Mouse (Mus musculus) embryonic facial prominence, embryonic 11.5 days (tissue): ENCODE data around the gene Smg6. TPM values are rescaled to one million over a fixed set of nuclear protein-coding genes. Genes with fewer than 3 reads are reported as not detected.
"Not testable (repeated sequence)": the region's sequence is repeated elsewhere in the genome, so short reads cannot be mapped to it uniquely, and the experiment has no call there.

Source experiments
- ATAC-seq: fragments of 200-750 bp; cut with Nextera tagmentation; replicated peaks from 2 replicates; pipeline ENCODE4 v1.8.0; 2017; ENCODE audit warnings: low read depth; ENCODE audit not compliant: insufficient number of reproducible peaks, low FRiP score, low TSS enrichment
- DNase-seq: peaks from one replicate; pipeline ENCODE4 v3.0.0-alpha.2; 2015; ENCODE audit warnings: low spot score
- H3K27ac ChIP-seq: fragments of 300-500 bp; sonication (generic); replicated peaks from 2 replicates; pipeline ENCODE4 v1.5.1; 2014; ENCODE audit warnings: mild to moderate bottlenecking, low read depth, low read length, control low read depth
- H3K27me3 ChIP-seq: fragments of 300-500 bp; sonication (generic); 2 replicates; pipeline ENCODE4 v1.6.1; 2014; ENCODE audit warnings: mild to moderate bottlenecking, low read length, moderate library complexity, mixed read lengths; ENCODE audit not compliant: control insufficient read depth, insufficient read depth
- H3K36me3 ChIP-seq: fragments of 300-500 bp; sonication (generic); replicated peaks from 2 replicates; pipeline ENCODE4 v1.6.1; 2014; ENCODE audit warnings: low read depth, mild to moderate bottlenecking, low read length, moderate library complexity, mixed read lengths; ENCODE audit not compliant: control insufficient read depth, insufficient read depth
- H3K4me1 ChIP-seq: fragments of 300-500 bp; sonication (generic); 2 replicates; pipeline ENCODE4 v1.6.1; 2014; ENCODE audit warnings: low read length, mixed read lengths; ENCODE audit not compliant: control insufficient read depth, insufficient read depth
- H3K4me2 ChIP-seq: fragments of 300-500 bp; sonication (generic); 2 replicates; pipeline ENCODE4 v1.6.1; 2014; ENCODE audit warnings: low read depth, mild to moderate bottlenecking, control low read depth, low read length, moderate library complexity
- H3K4me3 ChIP-seq: fragments of 300-500 bp; sonication (generic); 2 replicates; pipeline ENCODE4 v1.5.1; 2014; ENCODE audit warnings: low read depth, low read length, control low read depth
- H3K9ac ChIP-seq: fragments of 300-500 bp; sonication (generic); replicated peaks from 2 replicates; pipeline ENCODE4 v1.6.1; 2014; ENCODE audit warnings: mild to moderate bottlenecking, control low read depth, low read length
- H3K9me3 ChIP-seq: fragments of 300-500 bp; sonication (generic); replicated peaks from 2 replicates; pipeline ENCODE4 v1.6.1; 2016; ENCODE audit warnings: mild to moderate bottlenecking, low read length, inconsistent platforms, mixed read lengths; ENCODE audit not compliant: control insufficient read depth
- WGBS: fragments of 180-500 bp; shearing (Covaris S2); extraction: QIAGEN DNeasy Blood & Tissue Kit; methylation state at CpG from one replicate; pipeline ENCODE4 v1.1.7; 2014; 5-methylcytosine and 5-hydroxymethylcytosine counted together
- polyA plus RNA-seq: library from polyadenylated mRNA; unstranded; fragments of >200 nt; fragmentation: Nextera tagmentation; extraction: Ambion mirVana; gene quantifications from 2 replicates; pipeline ENCODE4 v1.2.1, GENCODE M21; 2014

Gene Smg6
- polyA plus RNA-seq, 1 experiment from 2014 or later = 16.8 TPM

GRCm38 (mm10) chr11:75169405-75170080, 243.9 kb downstream of the Smg6 start, which contains the start of gene Hic1:
TSS of gene Hic1 (minus strand) at chr11:75169519.
- Histone ChIP-seq H3K4me2 (peak within 1 kb of the TSS; percentile 94), H3K9me3 (no peaks in the 10 kb centered on the region), H3K4me1 (peaks cover 15% of the 10 kb centered on the region), H3K36me3 (no peaks in the 10 kb centered on the region), H3K27ac (0 out of 2 replicates have a peak within 1 kb of the TSS, but pooled peaks have one; percentile 20), H3K9ac (peak within 1 kb of the TSS; percentile 69), H3K4me3 (peak within 1 kb of the TSS; percentile 44), H3K27me3 (peaks cover 84% of the 10 kb centered on the region)
- DNase-seq (no peak), ATAC-seq (no peak)
- 6% methylated on average over 23 of the region's 23 CpGs for WGBS

GRCm38 (mm10) chr11:75170136-75170751, 244.6 kb downstream of the Smg6 start:
- peak; percentile 22; the same call in 1 of the 2 replicates for ATAC-seq

GRCm38 (mm10) chr11:75171186-75171865, 245.7 kb downstream of the Smg6 start:
- Histone ChIP-seq H3K27me3 (peaks cover 66% of the 10 kb centered on the region), H3K27ac (no peak overlapping the region), H3K9me3 (no peaks in the 10 kb centered on the region), H3K4me1 (peaks cover 8% of the 10 kb centered on the region; the same call in 1 of the 2 replicates), H3K9ac (no peak overlapping the region), H3K36me3 (no peaks in the 10 kb centered on the region), H3K4me3 (no peak overlapping the region), H3K4me2 (no peak overlapping the region)
- WGBS = 7% methylated on average over 16 of the region's 17 CpGs
- ATAC-seq (no peak), DNase-seq (no peak)

More at GRCm38 (mm10) chr11:75170136-75170751, 244.6 kb downstream of the Smg6 start:
- no peaks in the 10 kb centered on the region for H3K36me3 ChIP-seq
- under 1% methylated on average over 38 of the region's 38 CpGs for WGBS
- H3K9me3 ChIP-seq = no peaks in the 10 kb centered on the region
- peak overlapping the region; percentile 44 for H3K4me3 ChIP-seq
- peak overlapping the region; percentile 59 for H3K4me2 ChIP-seq
- peaks cover 77% of the 10 kb centered on the region for H3K27me3 ChIP-seq
- H3K9ac ChIP-seq = no peak overlapping the region
- H3K27ac ChIP-seq = no peak overlapping the region
- H3K4me1 ChIP-seq = peaks cover 15% of the 10 kb centered on the region
- peak; percentile 94 for DNase-seq

DNA sequence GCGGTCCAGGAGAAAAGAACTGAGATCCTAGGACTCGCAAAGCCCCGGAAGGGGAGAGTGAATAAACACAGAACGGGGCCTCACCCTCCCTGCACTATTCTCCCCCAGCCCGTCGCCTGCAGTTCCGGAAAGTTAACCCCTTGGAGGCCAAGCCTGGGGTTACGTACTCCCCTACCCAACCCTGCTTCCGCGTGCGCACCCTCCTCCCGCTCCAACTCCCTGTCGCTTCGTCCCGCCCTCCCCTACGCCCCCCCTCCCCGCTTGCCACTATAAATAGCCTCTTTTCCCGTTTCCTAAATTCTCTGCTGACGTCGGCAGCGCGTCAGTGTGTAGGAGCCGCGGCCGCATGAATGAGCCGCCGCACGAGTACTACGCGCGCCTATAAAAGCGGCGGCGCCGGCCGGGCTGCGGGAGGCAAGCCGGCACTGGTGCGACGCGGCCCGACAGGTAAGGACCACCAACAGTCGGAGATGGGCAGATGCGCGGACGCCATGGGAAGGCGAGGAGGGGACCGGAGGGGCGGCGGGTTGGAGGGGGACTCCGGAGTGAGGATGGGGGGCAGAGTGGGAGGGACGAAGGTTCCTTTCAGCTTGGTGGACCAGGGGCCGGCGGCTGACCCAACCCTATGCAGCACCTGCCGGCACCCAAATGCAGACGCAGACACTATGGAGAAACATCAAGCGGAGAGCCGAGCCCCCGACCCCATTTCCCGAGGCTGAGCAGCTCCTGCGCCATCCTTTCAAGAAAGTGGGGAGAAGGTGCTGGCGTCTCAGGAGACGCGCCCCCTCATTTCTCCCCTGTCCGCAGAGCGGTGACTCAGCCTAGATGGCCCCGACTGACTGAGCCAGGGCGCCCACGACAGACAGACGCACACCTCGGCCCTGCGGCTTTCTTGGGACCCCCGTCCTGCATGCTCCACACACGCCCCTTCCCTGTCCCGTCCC, 246.8 kb downstream of the Smg6 start:
- ATAC-seq = no peak
- peak; percentile 48 for DNase-seq

GRCm38 (mm10) chr11:75173095-75173798, 247.6 kb downstream of the Smg6 start:
- peak; percentile 60 for ATAC-seq
- DNase-seq = peak; percentile 86
- no peak overlapping the region for H3K27ac ChIP-seq

More for the DNA sequence above, 246.8 kb downstream of the Smg6 start:
- H3K4me2 ChIP-seq = peak overlapping the region; percentile 85
- H3K9me3 ChIP-seq = no peaks in the 10 kb centered on the region
- peaks cover 5% of the 10 kb centered on the region; the same call in 1 of the 2 replicates for H3K4me1 ChIP-seq
- H3K9ac ChIP-seq = no peak overlapping the region
- H3K27me3 ChIP-seq = peaks cover 56% of the 10 kb centered on the region
- no peak overlapping the region for H3K27ac ChIP-seq
- H3K4me3 ChIP-seq = peak overlapping the region; percentile 64
- WGBS = under 1% methylated on average over 74 of the region's 75 CpGs
- no peaks in the 10 kb centered on the region for H3K36me3 ChIP-seq

DNA sequence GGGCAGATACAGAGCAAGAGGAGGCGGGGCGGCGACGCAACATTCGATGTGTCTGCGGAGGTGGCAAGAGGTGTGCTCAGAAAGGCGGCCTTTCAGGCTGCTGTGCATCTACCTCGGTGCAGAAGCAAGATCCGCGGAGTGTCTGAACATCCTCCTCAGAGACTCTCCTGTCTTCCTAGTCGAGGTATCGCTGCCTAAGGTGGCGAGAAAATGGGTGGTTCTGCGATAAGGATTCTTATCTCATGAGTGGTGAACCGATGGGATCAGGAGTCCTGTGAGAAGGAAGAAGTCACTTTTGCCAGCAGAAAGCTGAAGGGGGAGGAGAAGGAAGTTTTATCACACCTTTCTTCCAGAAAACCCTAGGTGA, 248.2 kb downstream of the Smg6 start:
- Histone ChIP-seq H3K9me3 (no peaks in the 10 kb centered on the region), H3K4me3 (peak overlapping the region; percentile 64), H3K4me1 (peaks cover 3% of the 10 kb centered on the region; the same call in 1 of the 2 replicates), H3K4me2 (peak overlapping the region; percentile 85), H3K9ac (no peak overlapping the region), H3K27ac (no peak overlapping the region), H3K27me3 (peaks cover 43% of the 10 kb centered on the region), H3K36me3 (no peaks in the 10 kb centered on the region)
- WGBS = 3% methylated on average over 15 of the region's 15 CpGs
- DNase-seq = no peak
- no peak for ATAC-seq

More at GRCm38 (mm10) chr11:75173095-75173798, 247.6 kb downstream of the Smg6 start:
- Histone ChIP-seq H3K4me2 (peak overlapping the region; percentile 85), H3K4me3 (peak overlapping the region; percentile 64), H3K9ac (no peak overlapping the region; the same call in 1 of the 2 replicates), H3K27me3 (peaks cover 48% of the 10 kb centered on the region), H3K9me3 (no peaks in the 10 kb centered on the region), H3K36me3 (no peaks in the 10 kb centered on the region), H3K4me1 (peaks cover 7% of the 10 kb centered on the region; the same call in 1 of the 2 replicates)
- under 1% methylated on average over 63 of the region's 71 CpGs for WGBS

DNA sequence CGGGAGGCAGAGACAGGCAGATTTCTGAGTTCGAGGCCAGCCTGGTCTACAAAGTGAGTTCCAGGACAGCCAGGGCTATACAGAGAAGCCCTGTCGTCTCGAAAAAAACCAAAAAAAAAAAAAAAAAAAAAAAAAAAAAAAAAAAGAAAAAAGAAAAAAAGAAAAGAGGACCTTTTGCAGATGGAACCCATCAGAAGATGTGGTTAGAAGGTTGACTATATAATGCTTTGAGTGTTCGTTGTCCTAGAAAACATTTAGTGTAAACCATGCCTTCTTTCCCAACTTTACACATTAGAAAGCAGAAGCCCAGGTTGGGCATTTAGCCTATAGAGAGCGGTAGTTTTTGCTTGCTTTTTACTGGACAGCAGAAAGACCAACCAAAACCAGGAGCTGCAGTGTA, 249.0 kb downstream of the Smg6 start:
- not testable (repeated sequence) for H3K4me3 ChIP-seq, H3K9me3 ChIP-seq, H3K4me2 ChIP-seq, DNase-seq, ATAC-seq, H3K9ac ChIP-seq, H3K36me3 ChIP-seq, H3K4me1 ChIP-seq, H3K27ac ChIP-seq
- H3K27me3 ChIP-seq = peaks cover 36% of the 10 kb centered on the region
- WGBS = 71% methylated on average over 6 of the region's 6 CpGs
